Mouse (Mus musculus) liver, embryonic 11.5 days (tissue): ENCODE data around the gene Lima1. TPM values are rescaled to one million over a fixed set of nuclear protein-coding genes. Genes with fewer than 3 reads are reported as not detected.

Experiments
- ATAC-seq: fragments of 200-750 bp; cut with Nextera tagmentation; replicated peaks from 2 replicates; pipeline ENCODE4 v1.8.0; 2017; ENCODE audit warnings: moderate number of reproducible peaks, mild to moderate bottlenecking, moderate TSS enrichment, moderate library complexity; ENCODE audit not compliant: low FRiP score
- DNase-seq: peaks from one replicate; pipeline ENCODE4 v3.0.0-alpha.2; 2017; ENCODE audit warnings: low spot score
- H3K27ac ChIP-seq: fragments of 300-500 bp; sonication (generic); 2 replicates; pipeline ENCODE4 v1.5.1; 2014; ENCODE audit warnings: mild to moderate bottlenecking, low read depth, low read length, control low read depth
- H3K27me3 ChIP-seq: fragments of 300-500 bp; sonication (generic); replicated peaks from 2 replicates; pipeline ENCODE4 v1.6.1; 2014; ENCODE audit warnings: low read length, mixed read lengths; ENCODE audit not compliant: control insufficient read depth, insufficient read depth
- H3K36me3 ChIP-seq: fragments of 300-500 bp; sonication (generic); 2 replicates; pipeline ENCODE4 v1.6.1; 2014; ENCODE audit warnings: mild to moderate bottlenecking, low read length, moderate library complexity, mixed read lengths; ENCODE audit not compliant: control insufficient read depth, insufficient read depth
- H3K4me1 ChIP-seq: fragments of 300-500 bp; sonication (generic); replicated peaks from 2 replicates; pipeline ENCODE4 v1.6.1; 2014; ENCODE audit warnings: low read length, mixed read lengths; ENCODE audit not compliant: control insufficient read depth, insufficient read depth
- H3K4me2 ChIP-seq: fragments of 300-500 bp; sonication (generic); 2 replicates; pipeline ENCODE4 v1.6.1; 2014; ENCODE audit warnings: mild to moderate bottlenecking, control low read depth, moderate library complexity
- H3K4me3 ChIP-seq: fragments of 300-500 bp; sonication (generic); 2 replicates; pipeline ENCODE4 v1.5.1; 2014; ENCODE audit warnings: low read depth, low read length, control low read depth
- H3K9ac ChIP-seq: fragments of 300-500 bp; sonication (generic); 2 replicates; pipeline ENCODE4 v1.6.1; 2014; ENCODE audit warnings: low read depth, low read length, control low read depth
- H3K9me3 ChIP-seq: fragments of 300-500 bp; sonication (generic); 2 replicates; pipeline ENCODE4 v1.6.1; 2016; ENCODE audit warnings: low read length, inconsistent platforms, mixed read lengths; ENCODE audit not compliant: control insufficient read depth
- WGBS: fragments of 180-500 bp; shearing (Covaris S2); extraction: QIAGEN DNeasy Blood & Tissue Kit; methylation state at CpG from one replicate; pipeline ENCODE4 v1.1.7; 2014; 5-methylcytosine and 5-hydroxymethylcytosine counted together
- polyA plus RNA-seq: library from polyadenylated mRNA; unstranded; fragments of >200 nt; fragmentation: Nextera tagmentation; extraction: Ambion mirVana; gene quantifications from 2 replicates; pipeline ENCODE4 v1.2.1, GENCODE M21; 2014

The Lima1 gene
- polyA plus RNA-seq, 1 experiment from 2014 or later: 19.3 TPM

GRCm38 (mm10) chr15:99852606-99853237, 22.5 kb downstream of the Lima1 start:
- H3K27me3 ChIP-seq: no peaks in the 10 kb centered on the region
- no peaks in the 10 kb centered on the region; the same call in 1 of the 2 replicates for H3K4me1 ChIP-seq
- WGBS: 89% methylated on average over 2 of the region's 2 CpGs
- no peak overlapping the region for H3K4me3 ChIP-seq
- H3K36me3 ChIP-seq: no peaks in the 10 kb centered on the region
- H3K4me2 ChIP-seq: no peak overlapping the region
- H3K27ac ChIP-seq: no peak overlapping the region
- ATAC-seq: no peak
- H3K9ac ChIP-seq: no peak overlapping the region
- H3K9me3 ChIP-seq: no peaks in the 10 kb centered on the region
- DNase-seq: no peak

- no peak for DNase-seq
- no peak overlapping the region for H3K4me3 ChIP-seq
- no peaks in the 10 kb centered on the region for H3K36me3 ChIP-seq
- no peaks in the 10 kb centered on the region for H3K9me3 ChIP-seq
- no peak overlapping the region for H3K27ac ChIP-seq
- H3K4me1 ChIP-seq: peaks cover 2% of the 10 kb centered on the region; the same call in 1 of the 2 replicates
- H3K27me3 ChIP-seq: no peaks in the 10 kb centered on the region
- H3K4me2 ChIP-seq: no peak overlapping the region
- no peak for ATAC-seq
- WGBS: 67% methylated on average over 3 of the region's 3 CpGs
- H3K9ac ChIP-seq: no peak overlapping the region
Observed at GRCm38 (mm10) chr15:99850265-99850664, 25.0 kb downstream of the Lima1 start.

- ATAC-seq (no peak), DNase-seq (no peak)
- H3K27ac ChIP-seq: no peak overlapping the region
- H3K27me3 ChIP-seq: no peaks in the 10 kb centered on the region
- H3K4me3 ChIP-seq: no peak overlapping the region
- no peak overlapping the region for H3K9ac ChIP-seq
- WGBS: 51% methylated on average over 8 of the region's 8 CpGs
- H3K4me2 ChIP-seq: no peak overlapping the region
- no peaks in the 10 kb centered on the region for H3K36me3 ChIP-seq
- peaks cover 2% of the 10 kb centered on the region; the same call in 1 of the 2 replicates for H3K4me1 ChIP-seq
- H3K9me3 ChIP-seq: no peaks in the 10 kb centered on the region
Observed at GRCm38 (mm10) chr15:99847937-99848336, 27.3 kb downstream of the Lima1 start.

GRCm38 (mm10) chr15:99847207-99847881, 27.9 kb downstream of the Lima1 start:
- no peaks in the 10 kb centered on the region for H3K27me3 ChIP-seq
- no peak overlapping the region for H3K27ac ChIP-seq
- DNase-seq (no peak), ATAC-seq (no peak)
- H3K9me3 ChIP-seq: no peaks in the 10 kb centered on the region
- H3K4me3 ChIP-seq: no peak overlapping the region
- no peaks in the 10 kb centered on the region for H3K36me3 ChIP-seq
- no peak overlapping the region for H3K9ac ChIP-seq
- H3K4me1 ChIP-seq: peaks cover 2% of the 10 kb centered on the region; the same call in 1 of the 2 replicates
- WGBS: 39% methylated on average over 13 of the region's 13 CpGs
- H3K4me2 ChIP-seq: no peak overlapping the region

GRCm38 (mm10) chr15:99846633-99847032, 28.6 kb downstream of the Lima1 start:
- no peak overlapping the region for H3K27ac ChIP-seq
- H3K9ac ChIP-seq: no peak overlapping the region
- 50% methylated on average over 6 of the region's 6 CpGs for WGBS
- H3K27me3 ChIP-seq: no peaks in the 10 kb centered on the region
- no peak overlapping the region for H3K4me3 ChIP-seq
- no peaks in the 10 kb centered on the region for H3K9me3 ChIP-seq
- DNase-seq (no peak), ATAC-seq (no peak)
- peaks cover 2% of the 10 kb centered on the region; the same call in 1 of the 2 replicates for H3K4me1 ChIP-seq
- no peaks in the 10 kb centered on the region for H3K36me3 ChIP-seq
- no peak overlapping the region for H3K4me2 ChIP-seq

- H3K36me3 ChIP-seq: no peaks in the 10 kb centered on the region
- H3K4me2 ChIP-seq: no peak overlapping the region
- no peak overlapping the region for H3K27ac ChIP-seq
- no peaks in the 10 kb centered on the region for H3K9me3 ChIP-seq
- no peaks in the 10 kb centered on the region for H3K27me3 ChIP-seq
- DNase-seq (no peak), ATAC-seq (no peak)
- H3K9ac ChIP-seq: no peak overlapping the region
- peaks cover 2% of the 10 kb centered on the region; the same call in 1 of the 2 replicates for H3K4me1 ChIP-seq
- WGBS: 72% methylated on average over 3 of the region's 3 CpGs
- no peak overlapping the region for H3K4me3 ChIP-seq
Observed at GRCm38 (mm10) chr15:99843856-99844255, 31.4 kb downstream of the Lima1 start.

- H3K4me3 ChIP-seq: no peak overlapping the region
- no peak overlapping the region for H3K4me2 ChIP-seq
- H3K36me3 ChIP-seq: no peaks in the 10 kb centered on the region
- no peaks in the 10 kb centered on the region for H3K27me3 ChIP-seq
- H3K27ac ChIP-seq: no peak overlapping the region
- no peak overlapping the region for H3K9ac ChIP-seq
- ATAC-seq (no peak), DNase-seq (no peak)
- H3K4me1 ChIP-seq: no peaks in the 10 kb centered on the region
- no peaks in the 10 kb centered on the region for H3K9me3 ChIP-seq
- WGBS: 62% methylated on average over 2 of the region's 2 CpGs
Observed at GRCm38 (mm10) chr15:99839910-99840309, 35.3 kb downstream of the Lima1 start.

GRCm38 (mm10) chr15:99839165-99839840, 36.0 kb downstream of the Lima1 start:
- H3K4me1 ChIP-seq: no peaks in the 10 kb centered on the region
- no peak for ATAC-seq
- H3K4me3 ChIP-seq: no peak overlapping the region
- no peak for DNase-seq
- no peaks in the 10 kb centered on the region for H3K27me3 ChIP-seq
- no peak overlapping the region for H3K27ac ChIP-seq
- no peak overlapping the region for H3K4me2 ChIP-seq
- 82% methylated on average over 13 of the region's 13 CpGs for WGBS
- no peaks in the 10 kb centered on the region for H3K36me3 ChIP-seq
- no peak overlapping the region for H3K9ac ChIP-seq
- no peaks in the 10 kb centered on the region for H3K9me3 ChIP-seq
